Mouse (Mus musculus) cerebellum, adult 8-10 months (tissue): ENCODE results near the gene Opa3.

Experiments
- DNase-seq: peaks from one replicate; pipeline ENCODE4 v3.0.0; 2022

Opa3 gene

DNA sequence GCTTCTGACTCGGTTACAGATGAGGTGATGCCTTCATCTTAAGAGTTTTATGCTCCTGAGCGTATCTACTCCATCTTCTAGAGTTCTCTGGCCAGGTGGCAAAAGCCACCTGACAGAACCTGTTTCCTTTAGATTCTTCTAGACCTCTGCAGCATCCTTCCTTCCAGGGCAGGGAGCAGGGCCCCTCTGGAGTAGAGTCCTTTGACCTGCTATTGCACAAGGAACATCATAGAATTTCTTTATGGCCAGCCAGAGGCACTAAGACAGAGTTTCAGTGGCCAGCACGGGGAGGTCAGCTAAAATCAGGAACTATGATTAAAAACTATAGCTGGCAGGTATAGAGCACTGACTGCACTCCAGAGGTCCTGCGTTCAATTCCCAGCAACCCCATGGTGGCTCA, 23.9 kb downstream of the Opa3 start:
- DNase-seq: no peak

GRCm38 (mm10) chr7:19253437-19253836, 25.3 kb downstream of the Opa3 start:
- DNase-seq: no peak

DNA sequence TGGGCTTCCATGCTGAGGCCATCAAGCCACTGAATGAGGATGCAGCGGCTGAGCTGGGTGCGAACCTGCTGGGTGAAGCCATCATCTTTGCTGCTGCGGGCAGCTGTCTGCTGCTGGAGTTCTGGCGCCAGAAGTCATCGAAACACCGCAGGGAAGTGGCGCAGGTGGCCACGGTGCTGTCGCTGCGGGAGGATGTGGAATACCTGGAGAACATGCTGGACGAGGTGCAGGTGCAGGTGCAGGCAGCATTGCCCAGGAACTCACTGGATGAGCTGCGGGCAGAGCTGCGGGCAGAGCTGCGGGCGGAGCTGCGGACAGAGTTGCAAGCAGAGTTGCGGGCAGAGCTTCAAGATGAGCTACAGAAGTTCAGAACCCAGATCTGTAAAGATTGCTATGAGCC, 27.3 kb downstream of the Opa3 start:
- no peak for DNase-seq

- DNase-seq: no peak
Measured at GRCm38 (mm10) chr7:19256567-19256966, 28.4 kb downstream of the Opa3 start.

DNA sequence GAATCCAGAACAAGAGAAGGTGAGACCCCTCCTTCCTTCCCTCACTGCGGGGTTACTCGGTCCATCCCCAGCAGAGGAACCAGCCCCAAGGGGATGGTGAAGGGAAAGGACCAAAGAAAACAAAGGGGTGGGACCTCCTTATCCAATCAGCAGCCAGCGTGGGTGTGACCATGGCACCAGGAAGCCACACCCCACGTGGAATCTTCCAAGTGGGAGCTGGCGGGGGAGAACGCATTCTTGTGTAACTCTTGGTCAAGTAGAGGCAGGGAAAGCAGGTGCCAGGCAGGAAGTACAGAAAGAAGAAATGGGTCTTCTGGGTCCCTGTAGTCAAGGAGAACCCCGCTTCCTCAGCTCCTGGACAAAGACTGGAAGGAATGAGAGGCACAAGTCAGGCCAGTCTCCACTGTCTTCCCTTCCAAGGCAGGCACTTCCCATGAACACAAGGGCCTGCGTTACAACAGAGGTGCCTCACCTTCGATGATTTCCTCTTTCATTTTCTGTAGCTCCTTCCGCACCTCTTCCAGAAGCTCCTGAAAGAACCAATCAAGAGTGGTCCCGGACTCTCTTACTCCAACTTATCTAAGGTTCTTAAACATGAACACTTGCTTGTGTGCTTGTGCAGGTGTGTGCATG, 29.4 kb downstream of the Opa3 start:
- DNase-seq: no peak

GRCm38 (mm10) chr7:19258336-19258735, 30.2 kb downstream of the Opa3 start:
- DNase-seq: no peak

GRCm38 (mm10) chr7:19265147-19265546, 37.0 kb downstream of the Opa3 start:
- DNase-seq: peak; percentile 44

- DNase-seq: no peak
Measured at GRCm38 (mm10) chr7:19265928-19266822, 38.0 kb downstream of the Opa3 start.

DNA sequence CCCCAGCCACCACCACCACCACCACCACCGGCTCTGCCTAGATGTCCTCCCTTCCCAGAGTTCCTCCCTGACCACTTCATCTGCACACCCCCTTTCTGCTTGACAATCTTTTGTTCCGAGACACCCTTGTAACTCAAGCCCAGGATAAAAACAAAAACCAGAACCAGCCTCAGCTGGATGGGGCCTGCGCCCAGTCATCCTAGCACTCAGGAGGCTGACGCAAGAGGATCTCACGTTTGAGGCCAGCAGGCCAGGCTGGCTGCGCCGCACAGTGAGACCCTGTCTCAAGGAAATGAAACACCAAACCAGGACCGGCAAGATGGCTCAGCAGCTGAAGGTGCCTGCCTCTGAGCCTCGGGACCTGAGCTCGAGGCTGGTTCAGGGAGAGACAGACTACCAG, 38.9 kb downstream of the Opa3 start:
- DNase-seq: no peak

- no peak for DNase-seq
Measured at GRCm38 (mm10) chr7:19268993-19269681, 41.0 kb downstream of the Opa3 start.

DNA sequence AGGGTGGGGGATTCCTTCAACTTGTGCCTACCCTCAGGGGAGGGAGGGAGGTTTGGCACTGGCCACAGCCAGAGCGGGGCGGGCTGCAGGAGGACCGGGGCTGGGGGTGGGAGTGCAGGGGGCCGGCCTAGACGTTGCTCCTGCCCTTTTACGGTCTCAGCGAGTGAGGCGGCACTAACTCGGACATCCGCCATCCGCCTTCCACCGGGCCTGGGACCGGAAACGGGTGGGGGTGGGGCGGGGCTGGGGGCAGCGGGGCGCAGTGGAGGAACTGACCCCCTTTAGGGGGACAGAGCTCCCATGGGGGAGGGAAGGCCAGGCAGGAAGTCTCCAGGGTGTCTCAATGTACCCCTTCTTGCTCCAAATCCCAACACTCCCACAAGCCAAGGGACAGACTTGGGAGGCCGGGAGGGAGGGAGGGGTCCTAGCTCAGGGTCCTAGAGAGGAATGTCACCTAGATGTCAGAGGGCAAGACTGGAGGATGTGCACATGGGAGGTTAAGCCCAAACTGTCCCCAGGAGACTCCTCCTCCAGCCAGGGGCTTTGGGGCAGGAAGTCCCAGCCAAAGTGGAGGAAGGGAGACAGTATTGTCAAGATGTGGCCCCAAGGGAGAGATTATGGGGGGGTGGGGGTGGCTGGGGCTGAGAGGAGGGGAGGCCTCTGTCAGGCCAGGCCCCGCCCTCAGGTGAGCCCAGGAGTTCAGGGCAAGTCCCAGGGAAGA, 41.7 kb downstream of the Opa3 start:
- DNase-seq: no peak

DNA sequence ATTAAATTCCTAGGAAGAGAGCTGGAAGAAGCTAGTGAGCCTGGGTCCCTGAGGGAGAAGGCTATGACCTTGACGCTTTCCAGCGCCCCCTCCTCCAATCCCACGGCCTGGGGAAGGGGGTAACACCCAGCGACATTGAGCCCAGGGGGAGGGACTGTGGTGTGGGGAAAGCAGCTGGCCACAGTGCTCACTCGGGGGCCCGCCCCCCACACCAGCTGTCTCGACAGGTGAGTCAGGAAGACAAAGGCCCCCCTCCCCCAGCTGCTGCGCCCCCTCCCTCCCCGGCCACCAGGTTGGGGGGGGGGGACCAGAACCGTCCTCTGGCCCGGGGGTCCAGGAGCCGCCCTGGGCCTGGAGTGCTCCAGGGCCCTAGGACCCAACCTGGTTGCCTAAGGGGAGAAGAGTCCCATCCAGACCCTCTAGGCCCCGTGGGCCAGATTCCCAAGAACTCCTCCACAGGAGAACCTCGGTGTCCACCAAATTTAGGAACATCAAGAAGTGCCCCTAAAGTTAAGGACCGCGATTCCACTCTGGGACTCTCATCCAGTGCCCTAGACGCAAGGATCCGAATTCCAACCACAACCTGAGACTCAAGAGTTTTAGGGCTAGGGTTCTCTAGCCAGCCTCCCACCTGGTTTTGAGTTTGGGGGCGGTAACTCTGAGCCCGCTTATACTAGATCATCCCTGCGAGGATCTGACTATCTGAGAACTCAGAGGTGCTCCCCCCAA, 42.5 kb downstream of the Opa3 start:
- peak; percentile 27 for DNase-seq

- DNase-seq: peak; percentile 80
Measured at GRCm38 (mm10) chr7:19271238-19272172, 43.4 kb downstream of the Opa3 start, which contains the start of gene Vasp. Gene Vasp (minus strand): TSS chr7:19271817.

GRCm38 (mm10) chr7:19272173-19272764, 44.1 kb downstream of the Opa3 start:
- DNase-seq: peak; percentile 64

DNA sequence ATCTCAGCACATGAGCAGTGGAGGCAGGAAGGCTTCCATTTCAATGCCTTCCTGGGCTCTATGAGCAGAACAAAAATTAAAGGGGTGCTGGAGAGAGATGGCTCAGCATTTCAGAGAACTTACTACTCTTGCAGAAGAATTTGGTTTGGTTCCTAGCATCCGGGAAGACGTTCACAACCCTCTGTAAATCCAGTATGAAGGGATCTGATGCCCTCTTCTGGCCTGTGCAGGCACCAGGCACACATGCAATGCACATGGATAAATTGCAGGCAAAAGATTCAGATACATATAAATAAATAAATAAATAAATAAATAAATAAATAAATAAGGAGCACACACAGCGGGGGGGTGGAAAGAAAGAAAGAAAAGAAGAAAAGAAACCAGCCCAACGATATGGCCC, 48.1 kb downstream of the Opa3 start:
- no peak for DNase-seq

- DNase-seq: no peak
Measured at GRCm38 (mm10) chr7:19279052-19279451, 50.9 kb downstream of the Opa3 start.

- no peak for DNase-seq
Measured at GRCm38 (mm10) chr7:19279581-19280114, 51.5 kb downstream of the Opa3 start, which contains the start of gene Ppm1n. Gene Ppm1n (minus strand): TSS chr7:19280064.

GRCm38 (mm10) chr7:19281680-19282304, 53.7 kb downstream of the Opa3 start:
- peak; percentile 48 for DNase-seq

DNA sequence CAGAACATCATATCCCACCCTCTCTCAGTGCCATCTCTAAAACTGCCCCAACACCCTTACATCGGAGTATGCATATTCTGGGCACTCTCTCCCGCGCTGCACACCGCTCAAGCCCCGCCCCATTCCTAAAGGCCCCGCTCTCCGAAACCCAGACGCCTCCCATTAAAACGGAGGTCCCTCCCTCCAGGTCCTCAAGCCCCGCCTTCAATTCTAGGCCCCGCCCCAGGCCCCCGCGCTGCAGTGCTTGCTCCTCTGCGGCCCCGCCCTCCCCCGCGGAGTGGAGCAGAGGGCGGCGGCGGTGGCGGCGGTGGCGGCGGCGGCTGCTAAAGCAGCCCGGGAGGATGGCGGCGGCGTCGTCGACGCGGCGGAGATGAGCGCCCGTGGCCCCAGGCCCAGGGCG, 54.3 kb downstream of the Opa3 start, which contains the start of gene Rtn2:
TSS of gene Rtn2 (plus strand) at position 240 of the 400 bp plus-strand sequence.
- DNase-seq: peak; percentile 90
